Mouse (Mus musculus) embryonic facial prominence, embryonic 11.5 days (tissue): ENCODE results near the gene Map1s. TPM values are rescaled to one million over a fixed set of nuclear protein-coding genes. Genes with fewer than 3 reads are reported as not detected.

Source experiments
- ATAC-seq: fragments of 200-750 bp; cut with Nextera tagmentation; replicated peaks from 2 replicates; pipeline ENCODE4 v1.8.0; 2017; ENCODE audit warnings: low read depth; ENCODE audit not compliant: insufficient number of reproducible peaks, low FRiP score, low TSS enrichment
- DNase-seq: peaks from one replicate; pipeline ENCODE4 v3.0.0-alpha.2; 2015; ENCODE audit warnings: low spot score
- H3K27ac ChIP-seq: fragments of 300-500 bp; sonication (generic); replicated peaks from 2 replicates; pipeline ENCODE4 v1.5.1; 2014; ENCODE audit warnings: mild to moderate bottlenecking, low read depth, low read length, control low read depth
- H3K27me3 ChIP-seq: fragments of 300-500 bp; sonication (generic); 2 replicates; pipeline ENCODE4 v1.6.1; 2014; ENCODE audit warnings: mild to moderate bottlenecking, low read length, moderate library complexity, mixed read lengths; ENCODE audit not compliant: control insufficient read depth, insufficient read depth
- H3K36me3 ChIP-seq: fragments of 300-500 bp; sonication (generic); replicated peaks from 2 replicates; pipeline ENCODE4 v1.6.1; 2014; ENCODE audit warnings: low read depth, mild to moderate bottlenecking, low read length, moderate library complexity, mixed read lengths; ENCODE audit not compliant: control insufficient read depth, insufficient read depth
- H3K4me1 ChIP-seq: fragments of 300-500 bp; sonication (generic); 2 replicates; pipeline ENCODE4 v1.6.1; 2014; ENCODE audit warnings: low read length, mixed read lengths; ENCODE audit not compliant: control insufficient read depth, insufficient read depth
- H3K4me2 ChIP-seq: fragments of 300-500 bp; sonication (generic); 2 replicates; pipeline ENCODE4 v1.6.1; 2014; ENCODE audit warnings: low read depth, mild to moderate bottlenecking, control low read depth, low read length, moderate library complexity
- H3K4me3 ChIP-seq: fragments of 300-500 bp; sonication (generic); 2 replicates; pipeline ENCODE4 v1.5.1; 2014; ENCODE audit warnings: low read depth, low read length, control low read depth
- H3K9ac ChIP-seq: fragments of 300-500 bp; sonication (generic); replicated peaks from 2 replicates; pipeline ENCODE4 v1.6.1; 2014; ENCODE audit warnings: mild to moderate bottlenecking, control low read depth, low read length
- H3K9me3 ChIP-seq: fragments of 300-500 bp; sonication (generic); replicated peaks from 2 replicates; pipeline ENCODE4 v1.6.1; 2016; ENCODE audit warnings: mild to moderate bottlenecking, low read length, inconsistent platforms, mixed read lengths; ENCODE audit not compliant: control insufficient read depth
- WGBS: fragments of 180-500 bp; shearing (Covaris S2); extraction: QIAGEN DNeasy Blood & Tissue Kit; methylation state at CpG from one replicate; pipeline ENCODE4 v1.1.7; 2014; 5-methylcytosine and 5-hydroxymethylcytosine counted together
- polyA plus RNA-seq: library from polyadenylated mRNA; unstranded; fragments of >200 nt; fragmentation: Nextera tagmentation; extraction: Ambion mirVana; gene quantifications from 2 replicates; pipeline ENCODE4 v1.2.1, GENCODE M21; 2014

The Map1s gene
- polyA plus RNA-seq, 1 experiment from 2014 or later, result 24.9 TPM

DNA sequence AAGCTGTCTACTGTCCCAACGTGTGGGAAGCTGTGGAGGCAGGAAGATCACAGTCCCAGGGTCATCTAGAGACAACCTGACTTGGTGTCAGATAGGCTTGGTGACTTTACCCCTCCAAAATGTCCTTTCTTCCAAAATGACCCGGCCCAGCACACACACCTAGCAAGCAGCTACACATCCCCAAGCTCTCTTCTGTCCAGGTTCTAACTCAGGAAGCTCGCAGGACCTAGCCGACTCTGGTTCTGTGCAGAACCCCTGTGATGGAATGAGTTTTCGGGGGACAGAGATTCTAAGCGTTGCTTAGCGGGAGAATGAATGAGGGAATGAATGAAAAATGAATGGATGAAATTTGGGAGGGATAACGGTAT is 285 bp upstream of the Map1s start:
- no peaks in the 10 kb centered on the region for H3K4me1 ChIP-seq
- H3K36me3 ChIP-seq, result no peaks in the 10 kb centered on the region
- H3K27ac ChIP-seq, result no peak overlapping the region
- H3K4me3 ChIP-seq, result peak overlapping the region; percentile 92
- no peaks in the 10 kb centered on the region for H3K27me3 ChIP-seq
- peak overlapping the region; percentile 89 for H3K9ac ChIP-seq
- ATAC-seq (peak; percentile 36; the same call in 1 of the 2 replicates), DNase-seq (no peak)
- WGBS, result 21% methylated on average over 8 of the region's 8 CpGs
- peak overlapping the region; percentile 38 for H3K4me2 ChIP-seq
- H3K9me3 ChIP-seq, result no peaks in the 10 kb centered on the region

DNA sequence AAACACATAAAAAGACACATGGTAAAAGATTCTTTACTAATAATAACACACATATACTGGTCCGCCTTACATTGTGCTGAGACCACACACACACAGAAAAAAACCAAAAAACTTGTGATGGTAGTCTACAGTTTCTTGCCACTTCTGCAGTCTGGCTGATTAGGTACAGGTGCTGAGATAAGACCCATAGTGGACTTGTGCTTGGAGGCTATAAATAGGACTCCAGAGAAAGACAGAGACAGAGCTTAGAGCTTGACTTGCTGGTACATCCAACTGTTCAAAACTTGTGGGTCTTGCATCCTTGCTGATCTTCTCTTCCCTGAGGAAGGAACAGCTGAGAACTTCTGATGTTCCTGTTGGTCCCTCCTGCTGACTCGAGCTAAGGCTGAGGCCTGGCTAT is 1.8 kb downstream of the Map1s start:
- H3K27me3 ChIP-seq, result no peaks in the 10 kb centered on the region
- no peaks in the 10 kb centered on the region for H3K9me3 ChIP-seq
- H3K36me3 ChIP-seq, result peaks cover 7% of the 10 kb centered on the region
- no peaks in the 10 kb centered on the region for H3K4me1 ChIP-seq
- ATAC-seq, result no peak
- H3K4me3 ChIP-seq, result no peak overlapping the region
- no peak overlapping the region for H3K27ac ChIP-seq
- DNase-seq, result no peak
- WGBS, result 87% methylated on average over 2 of the region's 2 CpGs
- H3K9ac ChIP-seq, result no peak overlapping the region
- no peak overlapping the region for H3K4me2 ChIP-seq

DNA sequence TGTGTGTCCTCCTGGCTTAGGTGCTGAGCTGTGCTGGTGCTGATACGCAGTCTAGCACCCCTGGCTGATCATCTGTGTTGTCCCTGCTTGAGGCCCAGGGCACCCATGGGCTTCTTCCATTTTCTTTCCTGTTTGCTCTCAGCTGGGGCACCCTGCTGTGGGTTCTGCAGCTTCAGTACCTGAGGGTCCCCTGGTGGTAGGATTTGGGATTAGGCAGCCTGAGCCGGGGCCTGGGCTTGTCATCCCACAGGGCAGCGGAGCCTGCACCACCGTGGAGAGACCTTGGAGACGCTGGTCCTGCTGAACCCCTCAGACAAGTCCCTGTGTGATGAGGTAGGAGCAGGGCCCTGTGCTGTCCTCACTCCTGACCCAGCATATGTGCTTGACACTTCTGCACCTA is 5.9 kb downstream of the Map1s start:
- no peak for DNase-seq
- Histone ChIP-seq H3K27me3 (no peaks in the 10 kb centered on the region), H3K4me3 (no peak overlapping the region), H3K27ac (no peak overlapping the region), H3K9ac (no peak overlapping the region), H3K36me3 (peaks cover 24% of the 10 kb centered on the region), H3K4me2 (no peak overlapping the region), H3K9me3 (no peaks in the 10 kb centered on the region), H3K4me1 (no peaks in the 10 kb centered on the region)
- ATAC-seq, result no peak
- WGBS, result 89% methylated on average over 5 of the region's 5 CpGs

DNA sequence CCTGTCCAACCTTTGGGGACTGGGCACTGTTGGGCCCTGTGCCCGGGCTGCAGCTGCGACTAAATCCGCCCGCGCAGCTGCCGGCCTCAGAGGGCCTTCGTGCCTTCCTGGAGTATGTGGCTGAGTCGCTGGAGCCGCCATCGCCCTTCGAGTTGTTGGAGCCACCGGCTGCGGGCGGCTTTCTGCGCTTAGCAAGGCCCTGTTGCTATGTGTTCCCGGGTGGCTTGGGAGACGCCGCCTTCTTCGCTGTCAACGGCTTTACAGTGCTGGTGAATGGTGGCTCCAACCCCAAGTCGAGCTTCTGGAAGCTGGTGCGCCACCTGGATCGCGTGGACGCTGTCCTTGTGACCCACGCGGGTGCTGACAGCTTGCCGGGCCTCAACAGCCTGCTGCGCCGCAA is 7.2 kb downstream of the Map1s start:
- H3K9ac ChIP-seq, result no peak overlapping the region
- H3K4me2 ChIP-seq, result no peak overlapping the region
- no peak overlapping the region for H3K27ac ChIP-seq
- DNase-seq, result no peak
- H3K4me3 ChIP-seq, result no peak overlapping the region
- no peaks in the 10 kb centered on the region for H3K4me1 ChIP-seq
- WGBS, result 94% methylated on average over 30 of the region's 30 CpGs
- no peak for ATAC-seq
- H3K27me3 ChIP-seq, result no peaks in the 10 kb centered on the region
- H3K36me3 ChIP-seq, result peaks cover 28% of the 10 kb centered on the region
- no peaks in the 10 kb centered on the region for H3K9me3 ChIP-seq

DNA sequence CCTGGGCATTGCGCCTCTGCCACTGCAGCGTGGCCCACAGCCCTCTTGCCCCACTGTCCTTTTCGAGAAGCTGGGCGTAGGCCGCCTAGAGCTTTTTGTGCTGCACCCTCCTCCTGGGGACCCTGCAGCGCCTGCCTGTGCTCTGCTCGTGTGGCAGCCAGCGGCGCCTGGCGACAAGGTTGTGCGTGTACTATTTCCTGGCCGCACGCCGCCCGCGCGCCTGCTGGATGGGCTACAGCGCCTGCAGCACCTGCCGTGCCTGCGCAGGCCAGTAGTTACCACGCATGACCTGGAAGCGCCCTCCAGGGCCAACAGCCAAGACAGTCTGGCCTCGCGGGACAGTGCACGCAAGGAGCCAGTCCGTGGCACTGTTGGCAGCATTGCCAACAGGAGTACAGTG is 7.8 kb downstream of the Map1s start:
- no peak for ATAC-seq
- H3K27me3 ChIP-seq, result no peaks in the 10 kb centered on the region
- H3K36me3 ChIP-seq, result peaks cover 28% of the 10 kb centered on the region
- no peaks in the 10 kb centered on the region for H3K4me1 ChIP-seq
- H3K9me3 ChIP-seq, result no peaks in the 10 kb centered on the region
- H3K27ac ChIP-seq, result no peak overlapping the region
- H3K4me2 ChIP-seq, result no peak overlapping the region
- H3K9ac ChIP-seq, result no peak overlapping the region
- no peak overlapping the region for H3K4me3 ChIP-seq
- WGBS, result 94% methylated on average over 26 of the region's 26 CpGs
- DNase-seq, result no peak

DNA sequence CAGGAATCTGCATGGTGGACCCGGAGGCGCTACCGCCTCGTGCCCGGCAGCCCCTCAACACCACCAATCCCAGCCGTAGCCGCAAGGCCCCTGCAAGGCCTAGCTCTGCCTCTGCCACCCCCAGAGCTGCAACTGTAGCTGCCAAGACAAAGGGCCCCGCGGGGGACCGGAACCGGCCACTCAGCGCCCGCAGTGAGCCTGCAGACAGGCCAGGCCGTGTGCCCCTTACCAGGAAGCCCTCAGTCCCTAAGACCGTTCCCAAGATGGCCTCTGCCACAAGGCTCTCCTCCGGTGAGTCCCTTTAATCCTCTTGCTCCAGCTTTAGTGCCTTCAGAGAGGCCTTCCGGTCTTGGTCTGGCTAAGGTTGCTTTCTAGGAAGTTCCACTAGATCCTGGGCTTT is 9.0 kb downstream of the Map1s start:
- Histone ChIP-seq H3K9me3 (no peaks in the 10 kb centered on the region), H3K36me3 (peaks cover 28% of the 10 kb centered on the region), H3K27ac (no peak overlapping the region), H3K9ac (no peak overlapping the region), H3K27me3 (no peaks in the 10 kb centered on the region), H3K4me1 (no peaks in the 10 kb centered on the region), H3K4me2 (no peak overlapping the region), H3K4me3 (no peak overlapping the region)
- ATAC-seq (no peak), DNase-seq (no peak)
- 95% methylated on average over 17 of the region's 17 CpGs for WGBS

DNA sequence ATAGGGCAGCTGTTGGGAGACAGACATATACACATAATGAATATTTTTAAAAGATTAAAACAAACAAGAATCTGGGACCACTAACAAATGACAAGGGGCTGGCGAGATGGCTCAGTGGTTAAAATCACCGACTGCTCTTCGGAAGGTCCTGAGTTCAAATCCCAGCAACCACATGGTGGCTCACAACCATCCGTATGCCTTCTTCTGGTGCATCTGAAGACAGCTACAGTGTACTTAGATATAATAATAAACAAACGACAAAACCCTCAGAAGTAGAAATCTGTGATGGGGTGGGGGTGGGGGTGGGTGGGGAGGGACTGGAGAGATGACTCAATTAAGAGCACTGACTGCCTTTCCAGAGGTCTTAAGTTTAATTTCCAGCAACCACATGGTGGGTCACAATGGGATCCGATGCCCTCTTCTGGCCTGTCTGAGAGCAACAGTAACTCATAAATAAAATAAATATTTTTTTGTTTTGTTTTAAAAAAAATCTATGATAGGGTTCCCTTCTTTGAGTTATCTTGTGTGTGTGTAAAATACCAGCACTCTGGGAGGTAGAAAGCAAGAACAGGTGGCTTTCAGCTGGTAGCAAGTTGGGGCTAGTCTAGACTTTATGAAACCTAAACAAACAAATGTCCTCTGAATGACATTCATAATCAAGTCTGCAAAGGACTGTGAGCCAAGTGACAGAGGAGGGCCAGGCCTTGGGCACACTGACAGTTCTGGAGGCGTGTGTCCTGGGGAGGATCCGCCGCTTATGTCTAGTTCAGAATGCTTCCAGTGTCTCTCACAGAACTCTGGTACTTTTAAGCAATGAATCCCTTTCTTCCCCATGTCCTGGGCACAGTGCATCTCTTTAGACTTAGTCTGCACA is 14.6 kb downstream of the Map1s start:
- H3K4me3 ChIP-seq, result no peak overlapping the region
- DNase-seq (no peak), ATAC-seq (no peak)
- no peak overlapping the region for H3K27ac ChIP-seq
- no peaks in the 10 kb centered on the region for H3K27me3 ChIP-seq
- H3K36me3 ChIP-seq, result peaks cover 8% of the 10 kb centered on the region
- 92% methylated on average over 9 of the region's 9 CpGs for WGBS
- no peaks in the 10 kb centered on the region for H3K9me3 ChIP-seq
- no peak overlapping the region for H3K4me2 ChIP-seq
- H3K9ac ChIP-seq, result no peak overlapping the region
- no peaks in the 10 kb centered on the region for H3K4me1 ChIP-seq

DNA sequence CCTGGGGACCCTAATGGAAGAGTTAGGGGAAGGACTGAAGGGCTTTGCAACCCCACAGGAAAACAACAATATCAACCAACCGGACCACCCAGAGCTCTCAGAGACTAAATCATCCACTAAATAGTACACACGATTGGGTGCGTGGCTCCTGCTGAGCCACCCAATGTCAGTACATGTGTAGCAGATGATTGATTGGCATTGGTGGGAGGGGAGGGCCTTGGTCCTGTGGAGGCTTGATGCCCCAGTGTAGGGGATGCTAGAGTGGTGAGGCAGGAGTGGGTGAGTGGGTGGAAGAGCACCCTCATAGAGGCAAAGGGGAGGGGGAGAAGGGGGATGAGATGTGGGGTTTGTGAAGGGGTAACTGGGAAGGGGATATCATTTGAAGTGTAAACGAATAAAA is 18.4 kb downstream of the Map1s start:
- no peaks in the 10 kb centered on the region for H3K36me3 ChIP-seq
- WGBS, result 90% methylated on average over 4 of the region's 4 CpGs
- H3K4me2 ChIP-seq, result no peak overlapping the region
- ATAC-seq (no peak), DNase-seq (no peak)
- H3K27ac ChIP-seq, result no peak overlapping the region
- no peak overlapping the region for H3K4me3 ChIP-seq
- H3K9me3 ChIP-seq, result no peaks in the 10 kb centered on the region
- no peaks in the 10 kb centered on the region for H3K4me1 ChIP-seq
- no peak overlapping the region for H3K9ac ChIP-seq
- H3K27me3 ChIP-seq, result no peaks in the 10 kb centered on the region
